Mouse (Mus musculus) liver, postnatal 0 days (tissue): ENCODE measurements at regions not wholly inside any gene's neighbourhood (a gene's known extent, or its start where the extent isn't known, plus 50 kb on each side); places are given as distances from the start of the nearest gene placed in this dataset.

Source experiments
- ATAC-seq: fragments of 200-750 bp; cut with Nextera tagmentation; 2 replicates; pipeline ENCODE4 v1.8.0; 2017; ENCODE audit warnings: mild to moderate bottlenecking, moderate library complexity
- DNase-seq: peaks from one replicate; pipeline ENCODE4 v3.0.0-alpha.2; 2016
- H3K27ac ChIP-seq: fragments of 300-500 bp; sonication (generic); 2 replicates; pipeline ENCODE4 v1.5.1; 2014; ENCODE audit warnings: antibody characterized with exemption, moderate library complexity, mild to moderate bottlenecking, low read depth
- H3K27me3 ChIP-seq: fragments of 300-500 bp; sonication (generic); 2 replicates; pipeline ENCODE4 v1.6.1; 2014; ENCODE audit warnings: low read length, control low read depth, mixed read lengths; ENCODE audit not compliant: insufficient read depth
- H3K36me3 ChIP-seq: fragments of 300-500 bp; sonication (generic); replicated peaks from 2 replicates; pipeline ENCODE4 v1.6.1; 2014; ENCODE audit warnings: mild to moderate bottlenecking, control low read depth, low read length, moderate library complexity, mixed read lengths; ENCODE audit not compliant: insufficient read depth
- H3K4me1 ChIP-seq: fragments of 300-500 bp; sonication (generic); 2 replicates; pipeline ENCODE4 v1.6.1; 2014; ENCODE audit warnings: antibody characterized with exemption, mild to moderate bottlenecking, control low read depth; ENCODE audit not compliant: insufficient read depth
- H3K4me2 ChIP-seq: fragments of 300-500 bp; sonication (generic); 2 replicates; pipeline ENCODE4 v1.6.1; 2014; ENCODE audit warnings: low read depth, mild to moderate bottlenecking, low read length, moderate library complexity, mixed read lengths
- H3K4me3 ChIP-seq: fragments of 300-500 bp; sonication (generic); 2 replicates; pipeline ENCODE4 v1.5.1; 2014; ENCODE audit warnings: low read depth, low read length
- H3K9ac ChIP-seq: fragments of 300-500 bp; sonication (generic); replicated peaks from 2 replicates; pipeline ENCODE4 v1.6.1; 2014; ENCODE audit warnings: mild to moderate bottlenecking, moderate library complexity
- H3K9me3 ChIP-seq: fragments of 300-500 bp; sonication (generic); 2 replicates; pipeline ENCODE4 v1.6.1; 2016; ENCODE audit warnings: mild to moderate bottlenecking, control low read depth, low read length, mixed read lengths
- CTCF ChIP-seq: sonication (generic); IDR thresholded peaks from 2 replicates; pipeline ENCODE4 v1.5.1; 2016; ENCODE audit warnings: antibody characterized with exemption, low read depth
- EP300 ChIP-seq: IDR thresholded peaks from 2 replicates; pipeline ENCODE4 v1.6.1; 2016; ENCODE audit warnings: antibody characterized with exemption, low read depth, mild to moderate bottlenecking
- WGBS: fragments of 180-500 bp; shearing (Covaris S2); extraction: QIAGEN DNeasy Blood & Tissue Kit; methylation state at CpG from one replicate; pipeline ENCODE4 v1.1.7; 2014; ENCODE audit not compliant: insufficient replicate concordance; 5-methylcytosine and 5-hydroxymethylcytosine counted together

GRCm38 (mm10) chr14:120853643-120854042 is 57.4 kb upstream of the Ipo5 start:
- Histone ChIP-seq H3K4me2 (no peak overlapping the region), H3K36me3 (no peaks in the 10 kb centered on the region), H3K4me1 (no peaks in the 10 kb centered on the region), H3K9ac (no peak overlapping the region), H3K27me3 (no peaks in the 10 kb centered on the region), H3K27ac (no peak overlapping the region), H3K9me3 (peaks cover 6% of the 10 kb centered on the region; the same call in 1 of the 2 replicates), H3K4me3 (no peak overlapping the region)
- 57% methylated on average over 5 of the region's 5 CpGs for WGBS
- no peak for TF ChIP-seq CTCF
- no peak for TF ChIP-seq EP300
- ATAC-seq, result no peak
- no peak for DNase-seq

DNA sequence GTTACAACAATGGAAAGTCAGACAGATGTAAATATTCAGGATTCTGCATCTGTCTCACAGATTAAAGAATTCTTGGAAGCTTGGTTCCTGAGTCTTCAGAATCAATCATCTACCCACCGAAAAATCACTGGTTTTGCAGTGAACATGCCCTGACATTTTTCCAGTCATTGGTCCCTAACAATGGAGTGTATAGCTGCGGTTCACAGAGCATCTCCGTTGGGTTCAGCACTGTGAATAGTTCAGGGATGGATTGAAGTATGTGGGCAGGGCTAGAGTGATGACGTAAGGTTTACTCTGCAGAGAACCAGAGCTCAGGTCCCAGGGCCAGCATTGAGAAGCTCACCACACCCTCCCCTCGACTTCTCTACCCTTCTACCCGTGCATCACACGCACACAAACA is 56.5 kb upstream of the Ipo5 start:
- H3K27me3 ChIP-seq, result no peaks in the 10 kb centered on the region
- no peaks in the 10 kb centered on the region for H3K36me3 ChIP-seq
- H3K4me1 ChIP-seq, result no peaks in the 10 kb centered on the region
- TF ChIP-seq EP300 (no peak), CTCF (no peak)
- no peak overlapping the region for H3K9ac ChIP-seq
- H3K9me3 ChIP-seq, result peaks cover 11% of the 10 kb centered on the region; the same call in 1 of the 2 replicates
- no peak overlapping the region for H3K27ac ChIP-seq
- H3K4me2 ChIP-seq, result no peak overlapping the region
- 68% methylated on average over 7 of the region's 7 CpGs for WGBS
- DNase-seq (no peak), ATAC-seq (no peak)
- no peak overlapping the region for H3K4me3 ChIP-seq

DNA sequence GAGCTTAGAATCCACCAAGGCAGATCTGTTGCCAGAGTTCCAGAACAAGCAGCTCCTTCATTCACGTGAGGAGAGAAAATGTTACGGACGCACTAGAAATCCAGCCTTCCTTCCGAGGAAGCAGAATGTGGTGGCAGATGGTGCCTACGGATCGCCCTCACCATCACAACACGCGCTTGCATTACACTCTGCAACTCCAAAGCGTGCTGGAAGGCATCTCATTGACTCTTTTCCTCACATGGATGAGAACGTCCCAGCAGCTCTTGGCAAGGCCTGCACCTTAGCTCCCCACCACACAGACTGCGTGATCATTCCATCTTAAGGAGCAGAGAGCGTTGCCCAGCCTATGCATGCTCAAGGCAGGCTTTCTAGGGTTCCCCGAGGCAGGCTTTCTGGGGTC is 55.8 kb upstream of the Ipo5 start:
- Histone ChIP-seq H3K9ac (no peak overlapping the region), H3K4me3 (no peak overlapping the region), H3K4me2 (no peak overlapping the region), H3K27me3 (no peaks in the 10 kb centered on the region), H3K4me1 (no peaks in the 10 kb centered on the region), H3K27ac (no peak overlapping the region), H3K36me3 (no peaks in the 10 kb centered on the region), H3K9me3 (peaks cover 11% of the 10 kb centered on the region; the same call in 1 of the 2 replicates)
- ATAC-seq (no peak), DNase-seq (no peak)
- 90% methylated on average over 13 of the region's 13 CpGs for WGBS
- TF ChIP-seq EP300 (no peak), CTCF (no peak)
